Mouse (Mus musculus): ENCODE results near the gene Gcnt2.
"Not testable (repeated sequence)": the region's sequence is repeated elsewhere in the genome, so short reads cannot be mapped to it uniquely, and the experiment has no call there.

The Gcnt2 gene

DNA sequence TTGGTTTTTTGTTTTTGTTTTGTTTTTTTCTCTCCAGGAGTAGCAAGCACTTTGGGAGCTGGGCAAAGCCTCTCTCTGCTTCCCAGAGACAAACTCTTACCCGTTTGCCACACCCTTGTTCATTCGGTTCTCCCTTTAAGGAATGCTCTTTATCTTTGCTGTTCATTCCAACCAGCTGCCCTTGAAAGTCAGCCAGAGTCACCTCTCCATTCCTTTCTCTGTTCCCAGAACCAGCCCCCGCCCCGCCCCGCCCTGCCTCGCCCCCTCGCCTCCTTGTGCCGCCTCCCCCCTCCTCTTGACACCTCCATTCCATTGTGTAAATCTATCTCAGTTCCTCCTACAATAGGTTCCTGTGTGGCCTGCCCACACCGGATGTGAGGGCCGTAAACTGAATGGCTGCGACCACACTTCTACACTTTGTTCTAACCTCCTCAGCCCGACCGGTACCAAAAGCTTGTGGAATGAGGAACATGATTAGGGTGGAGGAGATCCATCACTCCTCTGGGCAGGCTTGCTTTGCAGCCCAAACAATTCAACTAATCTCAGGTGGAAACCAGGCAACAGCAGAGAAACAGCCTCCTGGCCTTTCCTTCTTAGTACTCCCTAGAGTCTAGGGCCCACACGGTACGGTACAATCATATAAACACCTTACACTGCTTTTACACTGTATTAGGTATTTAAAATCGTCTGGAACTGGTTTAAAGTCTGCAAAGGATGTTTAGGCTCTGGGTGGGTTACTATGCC, 9.5 kb downstream of the Gcnt2 start:
- peak; percentile 98 for DNase-seq (ENCODE audit: low read depth, low spot score)

DNA sequence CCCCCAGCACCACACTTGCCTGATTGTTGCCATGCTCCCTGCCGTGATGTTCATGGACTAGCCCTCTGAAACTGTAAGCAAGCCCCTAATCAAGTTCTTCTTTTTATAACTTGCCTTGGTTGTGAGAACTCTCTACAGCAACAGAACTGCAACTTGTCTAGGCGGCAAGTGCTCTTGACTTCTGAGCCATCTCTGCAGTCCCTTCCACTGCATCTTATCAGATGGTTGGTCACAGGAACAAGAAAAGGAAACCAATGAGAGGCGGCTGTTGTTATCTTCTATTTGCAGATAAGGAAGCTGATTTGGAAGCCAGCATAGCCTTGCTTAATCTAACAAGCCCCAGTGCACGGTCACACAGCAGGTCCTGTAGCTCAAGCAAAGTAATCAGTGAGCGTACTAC, 14.5 kb downstream of the Gcnt2 start:
- DNase-seq (ENCODE audit: low read depth, low spot score) = no peak

GRCm38 (mm10) chr13:40875415-40875814, 15.9 kb downstream of the Gcnt2 start:
- no peak for DNase-seq (ENCODE audit: low read depth, low spot score)

DNA sequence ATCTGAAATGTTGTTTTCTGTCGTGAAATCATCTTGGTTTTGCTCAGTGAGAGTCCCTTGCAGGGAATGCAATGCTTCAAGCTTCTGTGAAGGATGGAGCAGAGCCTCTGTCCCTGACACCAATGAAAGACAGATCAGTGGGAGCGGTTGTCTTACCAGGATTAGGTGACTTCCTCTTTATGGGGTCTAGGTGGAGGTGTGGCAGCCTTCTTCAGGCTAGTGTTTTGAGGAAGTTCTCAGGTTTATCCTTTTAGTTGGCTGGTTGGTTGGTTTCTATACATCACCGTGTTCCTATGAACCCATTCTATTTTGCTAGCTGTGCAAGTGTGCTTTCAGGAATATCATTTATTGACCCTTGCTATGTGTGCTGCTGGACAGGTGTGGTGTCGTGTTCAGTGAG, 18.0 kb downstream of the Gcnt2 start:
- DNase-seq (ENCODE audit: low read depth, low spot score) = no peak

DNA sequence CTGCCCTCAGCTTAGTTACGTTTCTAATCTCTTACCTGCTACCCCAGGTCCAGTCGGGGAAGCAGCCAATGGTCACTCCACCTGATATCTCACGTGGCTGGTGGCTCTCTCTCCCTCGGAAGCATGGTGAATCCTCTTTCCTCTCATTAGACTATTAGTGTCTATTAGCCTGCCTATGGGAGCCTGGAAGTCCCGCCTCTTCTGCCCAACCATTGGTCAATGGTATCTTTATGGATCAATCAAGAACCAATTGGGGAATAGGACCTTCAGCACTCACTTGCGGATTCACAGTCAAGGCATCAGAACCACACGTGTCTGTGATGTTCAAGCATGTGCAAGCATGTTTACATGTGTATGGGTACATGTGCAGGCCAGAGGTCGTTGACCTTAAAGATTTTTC, 21.0 kb downstream of the Gcnt2 start:
- peak; percentile 83 for DNase-seq (ENCODE audit: low read depth, low spot score)

DNA sequence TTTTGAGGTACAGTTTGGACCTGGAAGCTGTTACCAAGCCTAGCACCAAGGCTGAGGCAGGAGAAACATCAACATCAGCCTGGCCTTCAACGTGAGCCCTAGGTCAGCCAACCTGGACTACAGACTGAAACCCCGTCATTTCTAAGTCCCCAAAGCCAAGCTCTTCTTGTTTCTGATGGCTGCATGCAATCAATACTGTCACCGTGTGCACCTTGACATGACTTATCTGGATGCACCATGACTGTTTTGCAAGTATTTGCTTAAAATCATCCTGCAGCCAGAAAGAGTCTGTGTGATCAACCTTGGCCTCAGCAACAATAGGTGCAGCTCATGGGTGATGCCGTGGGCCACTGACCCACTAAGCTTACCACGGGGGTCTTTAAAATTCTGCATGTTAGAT, 23.1 kb downstream of the Gcnt2 start:
- DNase-seq (ENCODE audit: low read depth, low spot score) = no peak

- no peak for DNase-seq (ENCODE audit: low read depth, low spot score)
Measured at GRCm38 (mm10) chr13:40883903-40884302, 24.3 kb downstream of the Gcnt2 start.

- no peak for DNase-seq (ENCODE audit: low read depth, low spot score)
Measured at GRCm38 (mm10) chr13:40884878-40885277, 25.3 kb downstream of the Gcnt2 start.

- no peak for DNase-seq (ENCODE audit: low read depth, low spot score)
Measured at GRCm38 (mm10) chr13:40885935-40886642, 26.5 kb downstream of the Gcnt2 start.

DNA sequence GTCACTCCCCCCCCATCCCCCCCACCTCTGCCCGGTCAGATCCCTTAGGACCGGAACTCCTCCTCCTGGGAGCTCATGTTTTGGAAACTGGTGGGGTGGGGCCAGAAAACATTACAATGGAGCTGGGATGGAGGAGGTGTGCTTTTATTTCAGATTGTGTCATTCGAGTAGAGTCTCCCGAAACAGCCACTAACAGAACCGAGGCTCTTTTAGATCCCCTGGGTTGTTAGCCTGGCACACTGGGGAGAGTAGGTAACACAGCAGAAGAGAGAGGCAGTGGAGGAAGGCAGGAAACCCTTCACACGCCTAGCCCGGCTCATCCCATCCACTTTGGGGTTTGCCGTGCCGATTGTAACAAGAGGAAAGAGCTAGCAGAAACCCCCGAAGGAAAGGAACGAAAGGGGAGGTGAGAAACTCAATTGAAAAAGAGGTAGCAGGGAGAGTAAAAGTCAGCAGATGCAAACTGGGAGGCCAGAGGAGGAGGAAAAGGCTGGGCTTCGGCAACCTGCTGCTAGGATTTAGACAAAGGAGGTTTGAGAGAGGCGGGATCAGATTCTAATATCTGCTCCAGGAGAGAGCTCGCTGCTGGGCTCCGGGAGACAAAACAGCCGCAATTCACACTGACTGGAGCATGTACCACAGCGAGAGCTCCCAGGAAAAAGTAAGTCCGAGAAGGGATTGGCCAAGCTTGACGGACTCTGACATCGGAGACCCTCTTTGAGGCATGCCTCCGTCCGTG, 27.3 kb downstream of the Gcnt2 start:
- peak; percentile 91 for DNase-seq (ENCODE audit: low read depth, low spot score)

DNA sequence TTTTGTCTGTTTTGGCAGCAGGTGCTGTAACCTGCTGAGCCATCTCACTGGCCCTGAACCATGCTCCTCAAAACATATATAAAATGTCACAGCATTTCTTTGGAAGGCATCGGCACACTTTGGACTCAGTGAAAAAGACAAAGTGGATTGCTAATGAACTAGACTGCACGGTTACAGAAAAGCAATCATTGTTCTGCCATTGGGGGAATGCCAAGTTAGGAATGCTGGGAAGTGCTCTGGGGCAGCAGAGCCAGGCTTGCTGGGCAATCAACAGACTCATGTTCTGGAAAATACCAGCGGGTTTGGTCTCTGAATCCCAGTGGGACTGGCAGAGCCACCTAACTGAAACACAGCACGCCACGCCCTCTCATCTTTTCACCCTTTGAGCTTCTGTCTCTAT, 31.0 kb downstream of the Gcnt2 start:
- no peak for DNase-seq (ENCODE audit: low read depth, low spot score)

- not testable (repeated sequence) for DNase-seq (ENCODE audit: low read depth, low spot score)
Measured at GRCm38 (mm10) chr13:40891369-40891768, 31.8 kb downstream of the Gcnt2 start.

- no peak for DNase-seq (ENCODE audit: low read depth, low spot score)
Measured at GRCm38 (mm10) chr13:40892043-40892442, 32.5 kb downstream of the Gcnt2 start.

- no peak for DNase-seq (ENCODE audit: low read depth, low spot score)
Measured at GRCm38 (mm10) chr13:40892547-40892946, 33.0 kb downstream of the Gcnt2 start.

DNA sequence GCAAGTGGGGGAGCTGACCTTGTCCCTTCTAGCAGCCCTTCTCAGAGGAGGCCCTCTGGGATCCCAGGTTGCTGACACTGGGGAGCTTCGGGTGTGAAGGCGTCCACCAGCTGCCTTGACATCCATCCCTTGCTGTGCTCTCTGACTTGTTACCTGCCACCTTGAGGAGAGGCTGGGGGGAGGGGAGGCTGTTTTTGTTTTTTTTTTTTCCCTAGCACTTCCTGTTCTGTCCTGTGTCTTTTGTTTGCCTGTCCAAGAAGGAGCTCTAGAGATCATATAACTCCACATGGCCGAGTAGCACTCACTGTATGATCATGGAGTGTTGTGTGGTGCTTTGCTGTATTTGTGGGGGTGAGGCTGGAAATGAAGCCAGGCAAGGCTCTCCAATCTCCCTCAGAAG, 34.0 kb downstream of the Gcnt2 start:
- peak; percentile 53 for DNase-seq (ENCODE audit: low read depth, low spot score)

DNA sequence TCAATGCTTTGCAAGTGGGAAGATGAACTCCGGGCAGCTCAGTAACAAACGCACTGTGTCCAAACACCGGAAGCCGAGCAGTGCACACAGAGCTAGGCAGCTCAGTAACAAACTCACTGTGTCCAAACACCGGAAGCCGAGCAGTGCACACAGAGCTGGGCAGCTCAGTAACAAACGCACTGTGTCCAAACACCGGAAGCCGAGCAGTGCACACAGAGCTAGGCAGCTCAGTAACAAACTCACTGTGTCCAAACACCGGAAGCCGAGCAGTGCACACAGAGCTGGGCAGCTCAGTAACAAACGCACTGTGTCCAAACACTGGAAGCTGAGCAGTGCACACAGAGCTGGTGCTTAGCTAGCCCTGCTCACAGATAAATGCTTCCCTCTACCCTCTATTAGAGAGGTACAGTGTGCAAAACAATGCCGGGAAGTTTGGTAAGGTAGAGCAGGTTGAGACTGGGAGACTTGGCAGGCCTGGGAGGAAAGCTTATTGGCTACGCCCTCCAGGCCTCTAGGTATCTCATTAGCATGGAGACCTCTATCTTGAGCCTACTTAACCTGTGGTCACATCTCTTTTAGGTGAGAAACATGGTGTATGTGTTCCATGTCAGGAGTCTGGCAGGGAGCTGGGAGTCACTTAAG, 38.6 kb downstream of the Gcnt2 start:
- peak; percentile 66 for DNase-seq (ENCODE audit: low read depth, low spot score)

DNA sequence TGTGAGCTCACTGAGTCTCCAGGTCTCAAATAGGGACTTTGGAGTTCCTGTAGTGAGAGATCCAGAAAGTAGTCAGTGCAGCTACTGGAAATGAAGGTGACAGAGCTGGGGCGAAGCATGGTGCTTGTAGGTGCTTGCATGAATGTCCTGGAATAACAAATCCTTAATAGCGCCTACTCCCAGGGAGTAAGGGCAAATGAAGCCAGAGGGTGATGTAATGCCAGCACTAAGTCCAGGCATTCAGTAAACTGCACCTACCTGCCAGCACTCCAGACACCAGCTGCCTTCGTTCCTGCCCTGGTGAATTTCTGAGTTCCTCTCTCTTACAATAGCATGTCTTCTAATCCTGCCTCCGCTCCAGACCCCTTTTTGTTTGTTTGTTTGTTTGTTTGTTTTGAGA, 39.1 kb downstream of the Gcnt2 start:
- DNase-seq (ENCODE audit: low read depth, low spot score) = no peak

DNA sequence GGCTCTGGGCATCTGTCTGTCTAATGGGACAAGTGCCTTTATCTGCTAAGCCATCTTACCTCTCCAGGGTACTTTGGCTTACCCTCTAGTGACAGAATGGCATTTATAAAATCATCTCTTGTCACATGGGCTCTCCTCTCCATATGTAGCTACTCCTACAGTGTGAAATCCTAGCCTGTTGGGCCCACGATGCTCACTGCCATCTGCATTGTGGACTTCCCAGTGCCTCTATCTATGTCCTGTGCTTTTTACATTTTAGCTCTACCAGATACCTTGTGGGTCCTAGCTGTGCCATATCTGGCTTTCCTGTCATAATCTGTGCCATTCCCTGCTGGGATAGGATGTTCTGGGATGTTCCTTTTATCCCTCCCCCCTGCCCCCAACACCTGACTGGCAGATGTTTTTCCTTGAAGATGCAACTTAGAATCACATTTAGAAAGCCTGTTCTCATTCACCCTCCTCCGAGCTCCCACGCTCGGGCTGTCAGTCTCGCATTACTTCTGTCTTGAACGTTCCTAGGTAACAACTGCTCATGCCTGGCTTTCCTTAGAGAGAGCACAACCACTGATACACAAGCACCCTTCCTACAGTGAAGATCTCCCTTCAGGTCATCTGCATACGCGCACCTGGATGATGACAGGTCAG, 39.9 kb downstream of the Gcnt2 start:
- no peak for DNase-seq (ENCODE audit: low read depth, low spot score)

DNA sequence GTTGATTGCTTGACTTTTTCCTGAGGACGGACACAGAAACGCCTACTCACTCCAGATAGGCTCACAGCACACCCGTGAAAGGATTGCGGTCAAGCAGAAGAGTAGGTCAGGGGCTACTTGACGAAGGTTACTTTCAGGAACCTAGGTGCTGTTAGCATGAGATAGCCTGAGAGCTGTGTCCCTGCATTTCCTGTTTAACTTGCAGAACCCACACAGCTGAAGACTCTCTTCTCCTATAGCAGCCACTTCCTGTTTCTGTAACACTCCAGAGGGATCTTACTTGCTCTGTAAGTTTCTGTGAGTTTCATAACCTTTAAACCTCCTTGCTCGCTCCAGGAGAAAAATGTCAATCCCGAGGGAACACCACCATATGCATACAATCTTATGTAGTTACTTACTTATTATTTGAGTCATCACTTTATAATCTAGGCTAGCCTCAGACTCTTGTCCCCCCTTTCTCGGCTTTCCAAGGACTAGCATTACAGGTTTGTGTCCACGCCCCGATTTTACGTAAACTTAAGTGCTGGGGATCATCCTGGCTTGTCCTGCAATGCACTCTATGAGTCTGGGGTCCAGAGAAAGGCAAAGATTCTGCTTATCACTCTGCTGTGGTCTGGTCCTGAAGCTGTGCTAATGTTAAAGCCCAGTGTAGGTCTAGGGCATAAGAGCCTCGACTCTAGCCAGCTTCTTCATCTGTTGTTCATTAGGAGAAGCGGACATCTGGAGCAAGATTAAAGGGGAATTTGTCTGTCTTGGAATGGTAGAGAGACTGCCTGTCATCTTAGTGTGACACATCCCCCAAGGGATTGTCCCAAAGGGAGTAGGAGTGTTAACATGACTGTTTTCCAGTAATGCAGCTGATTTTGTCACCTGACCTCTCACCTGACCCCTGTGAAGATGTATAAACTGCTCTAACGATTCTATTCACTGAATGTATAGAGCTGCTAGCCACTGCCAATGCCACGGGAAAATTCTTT, 40.7 kb downstream of the Gcnt2 start:
- DNase-seq (ENCODE audit: low read depth, low spot score) = no peak

- DNase-seq (ENCODE audit: low read depth, low spot score) = no peak
Measured at GRCm38 (mm10) chr13:40901263-40901662, 41.7 kb downstream of the Gcnt2 start.
